Mouse (Mus musculus) thymus, postnatal 10 days (tissue): ENCODE results near the gene Ntsr2.
"Not testable (repeated sequence)": the region's sequence is repeated elsewhere in the genome, so short reads cannot be mapped to it uniquely, and the experiment has no call there.

ENCODE experiments used
- DNase-seq, 2 experiments: peaks; one replicate each; pipeline ENCODE4 v3.0.0; 2021; ENCODE audit warnings: low spot score in 2 of 2

Ntsr2 gene

GRCm38 (mm10) chr12:16648273-16648672, 4.9 kb upstream of the Ntsr2 start:
- DNase-seq = no peak

DNA sequence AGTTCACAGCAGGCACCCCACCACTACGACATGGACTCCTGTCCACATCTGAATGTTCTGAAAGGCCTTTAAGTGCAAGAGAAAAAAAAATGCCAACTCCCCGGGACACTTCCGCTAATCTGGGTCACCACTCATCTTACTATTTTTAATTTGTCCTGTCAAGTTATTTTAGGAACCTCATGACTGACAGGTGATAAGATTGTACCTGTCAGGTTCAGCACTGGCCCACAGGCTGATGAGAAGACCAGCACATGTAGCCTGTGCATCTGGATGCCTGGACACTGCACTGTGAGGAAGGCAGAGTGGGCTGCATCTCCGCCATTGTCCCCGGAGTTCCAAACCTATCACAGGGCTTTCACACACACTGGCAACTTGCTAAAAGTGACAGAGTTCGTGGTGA, 3.4 kb upstream of the Ntsr2 start:
- no peak for DNase-seq

DNA sequence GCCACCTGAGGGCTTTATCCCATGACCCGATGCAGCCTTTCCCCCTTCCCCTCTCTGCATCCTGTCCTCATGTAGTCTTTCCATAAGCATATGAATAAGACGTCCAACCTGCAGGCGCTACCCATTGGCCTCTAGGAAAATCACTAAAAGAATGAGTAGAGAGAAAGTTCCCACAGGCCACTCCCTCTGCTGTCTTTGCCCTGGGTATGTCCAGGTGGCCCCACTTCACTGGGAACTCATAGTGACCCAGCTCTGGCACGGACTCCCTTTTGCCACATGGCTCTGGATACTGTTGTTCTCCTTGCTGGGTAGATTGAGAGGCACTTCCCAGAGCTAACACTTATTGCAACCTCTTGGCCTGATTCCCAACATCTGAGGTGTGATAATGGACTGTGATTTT, 2.4 kb downstream of the Ntsr2 start:
- no peak for DNase-seq

DNA sequence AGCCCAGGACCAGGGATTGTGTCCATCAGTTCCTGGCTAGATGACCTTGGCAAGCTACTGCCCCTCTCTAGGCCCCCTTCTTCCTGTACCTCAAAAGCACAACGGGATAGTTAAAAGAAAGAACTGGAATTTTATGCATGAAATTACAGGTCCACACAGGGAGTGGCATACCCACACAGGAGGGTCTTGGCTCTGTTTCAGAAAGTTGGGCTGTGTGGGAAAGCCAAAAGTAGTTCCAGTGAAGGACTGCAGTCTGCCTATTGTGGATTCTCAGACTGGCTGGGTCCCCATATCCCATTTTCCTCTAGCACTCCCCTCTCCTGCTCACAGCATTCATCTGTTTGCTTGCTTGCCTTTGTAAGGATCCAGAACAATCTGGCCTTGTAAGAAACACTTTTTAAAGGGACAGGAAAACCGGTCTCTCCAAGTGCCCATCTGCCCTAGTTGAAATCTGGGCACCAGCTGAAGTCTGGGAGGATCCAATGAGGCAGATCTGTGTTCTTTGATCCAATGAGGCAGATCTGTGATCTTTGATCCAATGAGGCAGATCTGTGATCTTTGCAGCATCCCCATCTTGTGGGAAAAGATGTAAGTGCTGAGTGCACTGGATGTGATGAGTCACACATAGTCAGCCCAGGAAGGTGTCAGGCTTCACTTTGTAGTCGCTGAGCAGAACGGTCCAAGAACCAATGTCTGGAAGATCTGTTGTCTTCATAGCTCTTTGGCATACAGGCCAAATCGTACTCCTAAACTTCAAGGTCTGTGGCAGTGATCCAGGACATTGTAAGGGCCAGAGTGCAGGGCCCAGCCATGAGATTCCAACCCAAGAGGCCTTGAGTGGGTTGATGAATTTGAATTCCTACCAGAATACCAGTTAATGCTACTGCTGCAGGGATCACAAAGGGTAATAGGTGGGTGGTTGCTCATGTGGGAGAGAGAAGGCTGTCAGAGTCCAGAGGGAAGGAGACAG, 4.0 kb downstream of the Ntsr2 start:
- no peak for DNase-seq

GRCm38 (mm10) chr12:16661459-16661858, 8.3 kb downstream of the Ntsr2 start:
- no peak for DNase-seq

- DNase-seq = no peak
Observed at GRCm38 (mm10) chr12:16661936-16662335, 8.8 kb downstream of the Ntsr2 start.

DNA sequence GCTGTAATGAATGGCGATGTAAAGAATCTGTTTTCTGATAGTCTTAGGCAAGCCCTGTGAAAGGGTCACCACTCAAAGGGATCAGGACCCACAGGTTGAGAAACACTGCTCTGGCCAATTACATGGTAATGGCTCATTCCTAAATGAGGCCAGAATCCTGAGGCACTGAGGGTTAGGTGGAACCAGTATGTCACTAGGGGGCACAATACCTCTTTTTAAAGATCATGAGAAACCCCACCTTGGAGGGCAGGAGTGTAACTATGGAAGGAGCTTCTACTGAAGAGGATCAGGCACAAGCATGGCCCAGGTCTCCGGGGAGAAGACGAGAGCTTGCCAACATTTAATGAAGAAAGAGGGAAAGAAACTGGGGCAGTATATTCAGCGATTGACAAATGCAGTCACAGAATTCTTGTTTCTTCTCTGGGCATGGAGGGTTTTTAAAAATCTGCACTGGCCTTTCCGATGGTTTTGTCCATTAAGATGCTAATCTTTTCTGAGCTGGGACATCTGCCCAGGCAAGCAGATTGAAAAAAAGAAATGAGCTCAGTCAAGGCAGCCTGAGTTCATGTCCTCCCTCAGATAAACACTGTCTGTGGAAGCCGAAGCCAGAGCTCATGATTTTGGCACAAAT, 9.9 kb downstream of the Ntsr2 start:
- no peak for DNase-seq

- DNase-seq = no peak
Observed at GRCm38 (mm10) chr12:16665022-16665421, 11.8 kb downstream of the Ntsr2 start.

- DNase-seq = no peak
Observed at GRCm38 (mm10) chr12:16669176-16669575, 16.0 kb downstream of the Ntsr2 start.

- DNase-seq = no peak
Observed at GRCm38 (mm10) chr12:16672246-16672645, 19.1 kb downstream of the Ntsr2 start.

DNA sequence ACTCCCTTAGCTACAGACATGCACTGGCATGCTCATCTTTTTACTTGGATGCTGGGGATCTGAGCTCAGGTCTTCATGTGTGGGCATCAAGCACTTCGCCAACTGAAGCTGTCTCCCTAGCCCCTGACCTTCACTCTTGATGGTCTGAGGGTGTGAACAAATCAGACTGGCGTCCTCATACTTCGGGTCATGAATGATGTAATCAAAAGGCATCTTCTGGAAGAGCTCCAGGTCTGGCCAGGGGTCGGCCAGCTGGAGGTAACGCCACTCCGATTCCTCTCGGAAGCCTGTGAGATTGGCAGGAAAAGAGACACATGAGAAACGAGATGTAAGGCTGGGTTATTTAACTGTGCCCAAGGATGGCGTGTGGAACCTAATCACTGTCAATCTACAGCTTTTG, 37.4 kb downstream of the Ntsr2 start:
- DNase-seq = no peak

- no peak for DNase-seq
Observed at GRCm38 (mm10) chr12:16694783-16695182, 41.6 kb downstream of the Ntsr2 start.

- not testable (repeated sequence) for DNase-seq
Observed at GRCm38 (mm10) chr12:16695252-16695651, 42.1 kb downstream of the Ntsr2 start.

GRCm38 (mm10) chr12:16696146-16696545, 43.0 kb downstream of the Ntsr2 start:
- no peak for DNase-seq

GRCm38 (mm10) chr12:16698691-16699090, 45.5 kb downstream of the Ntsr2 start:
- no peak for DNase-seq
